Mouse (Mus musculus) WW6 (cell line): ENCODE results near the gene Cyp4a30b.
"Not testable (repeated sequence)": the region's sequence is repeated elsewhere in the genome, so short reads cannot be mapped to it uniquely, and the experiment has no call there.

Experiments
- DNase-seq: peaks from one replicate; pipeline ENCODE4 v3.0.0-alpha.2; 2013; ENCODE audit warnings: low read depth, low spot score

The Cyp4a30b gene

GRCm38 (mm10) chr4:115452304-115452703 is at the start of gene Cyp4a30b:
TSS of gene Cyp4a30b (plus strand) at chr4:115452604.
- no peak for DNase-seq

- not testable (repeated sequence) for DNase-seq
Observed at GRCm38 (mm10) chr4:115411324-115411723, 41.1 kb upstream of the Cyp4a30b start, which contains the start of gene Cyp4a12b. TSS of gene Cyp4a12b (plus strand) at chr4:115411624.

GRCm38 (mm10) chr4:115450577-115451137 is 1.7 kb upstream of the Cyp4a30b start:
- no peak for DNase-seq

GRCm38 (mm10) chr4:115473585-115473984 is 21.2 kb downstream of the Cyp4a30b start:
- DNase-seq = not testable (repeated sequence)

GRCm38 (mm10) chr4:115476051-115476450 is 23.6 kb downstream of the Cyp4a30b start:
- not testable (repeated sequence) for DNase-seq

GRCm38 (mm10) chr4:115481006-115481652 is 28.7 kb downstream of the Cyp4a30b start:
- no peak for DNase-seq

- no peak for DNase-seq
Observed at GRCm38 (mm10) chr4:115496001-115496400, 43.6 kb downstream of the Cyp4a30b start, which contains the start of gene Cyp4a14. TSS of gene Cyp4a14 (minus strand) at chr4:115496142.

- no peak for DNase-seq
Observed at GRCm38 (mm10) chr4:115497466-115497865, 45.1 kb downstream of the Cyp4a30b start.

- not testable (repeated sequence) for DNase-seq
Observed at GRCm38 (mm10) chr4:115513964-115514363, 61.6 kb downstream of the Cyp4a30b start.

GRCm38 (mm10) chr4:115518000-115518399 is 65.6 kb downstream of the Cyp4a30b start, which contains the start of gene Cyp4a10:
TSS of gene Cyp4a10 (plus strand) at chr4:115518264.
- not testable (repeated sequence) for DNase-seq

GRCm38 (mm10) chr4:115519444-115519843 is 67.0 kb downstream of the Cyp4a30b start:
- DNase-seq = no peak
